Mouse (Mus musculus): ENCODE measurements around the gene Zfand4. TPM values are rescaled to one million over a fixed set of nuclear protein-coding genes. Genes with fewer than 3 reads are reported as not detected.

The Zfand4 gene
- polyA plus RNA-seq, 1 experiment, result 0.20 TPM

DNA sequence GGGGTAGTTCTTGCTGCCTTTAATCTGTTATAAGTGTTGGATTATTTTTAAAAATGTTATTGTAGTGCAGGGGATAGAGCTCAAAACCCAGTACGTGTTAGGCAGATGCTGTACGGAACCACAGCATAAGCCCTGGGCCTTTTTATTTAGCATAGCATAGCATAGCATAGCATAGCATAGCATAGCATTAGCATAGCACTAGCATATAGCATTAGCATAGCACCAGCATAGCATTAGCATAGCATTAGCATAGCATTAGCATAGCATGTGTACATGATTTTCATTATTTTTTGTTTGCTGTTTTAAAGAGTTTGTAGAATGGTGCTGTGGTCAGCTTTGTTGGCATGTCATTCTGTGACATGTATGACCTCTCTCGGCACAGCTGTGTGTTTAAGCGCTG, 4.4 kb upstream of the Zfand4 start:
- Histone ChIP-seq H3K27me3 (replicated peaks; ENCODE audit: control insufficient read depth, insufficient read depth, low read length) (no peaks in the 10 kb centered on the region), H3K36me3 (ENCODE audit: control insufficient read depth, insufficient read depth, low read length) (no peaks in the 10 kb centered on the region; the same call in 1 of the 2 replicates), H3K4me3 (ENCODE audit: insufficient read depth, low read depth, low read length) (no peak overlapping the region), H3K4me1 (ENCODE audit: control insufficient read depth, insufficient read depth, low read length) (no peaks in the 10 kb centered on the region), H3K27ac (ENCODE audit: insufficient read depth, low read depth, low read length) (no peak overlapping the region)
- 93% methylated on average over 4 of the region's 4 CpGs for WGBS
- TF ChIP-seq POLR2A (IDR thresholded peaks at IDR 0.05; ENCODE audit: low read depth, low read length) (no peak), CTCF (conservative IDR thresholded peaks at IDR 0.05; ENCODE audit: insufficient read depth, insufficient read length, low read depth, low read length) (no peak)
- no peak for DNase-seq

DNA sequence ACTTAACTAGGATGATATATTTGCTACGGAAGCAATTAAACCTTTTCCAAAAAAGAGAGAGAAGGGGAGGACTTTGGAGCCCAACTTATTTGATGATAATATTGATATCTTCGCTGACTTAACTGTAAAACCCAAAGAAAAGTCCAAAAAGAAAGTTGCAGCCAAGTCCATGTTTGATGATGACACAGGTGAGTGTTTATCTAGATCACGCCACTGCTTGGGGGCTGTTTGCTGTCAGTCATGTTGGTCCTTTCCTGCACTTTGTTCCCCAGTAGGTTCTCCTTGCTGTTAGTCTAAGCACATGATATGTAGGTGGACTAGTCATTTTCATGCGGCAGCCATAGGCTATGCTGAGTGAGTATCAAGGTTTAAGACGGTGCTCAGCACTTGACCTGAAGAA, 3.5 kb upstream of the Zfand4 start:
- no peaks in the 10 kb centered on the region for H3K27me3 ChIP-seq (replicated peaks; ENCODE audit: control insufficient read depth, insufficient read depth, low read length)
- H3K4me1 ChIP-seq (ENCODE audit: control insufficient read depth, insufficient read depth, low read length), result no peaks in the 10 kb centered on the region
- 92% methylated on average over 5 of the region's 5 CpGs for WGBS
- H3K36me3 ChIP-seq (ENCODE audit: control insufficient read depth, insufficient read depth, low read length), result no peaks in the 10 kb centered on the region; the same call in 1 of the 2 replicates
- no peak overlapping the region for H3K27ac ChIP-seq (ENCODE audit: insufficient read depth, low read depth, low read length)
- no peak for TF ChIP-seq CTCF (conservative IDR thresholded peaks at IDR 0.05; ENCODE audit: insufficient read depth, insufficient read length, low read depth, low read length)
- no peak for TF ChIP-seq POLR2A (IDR thresholded peaks at IDR 0.05; ENCODE audit: low read depth, low read length)
- no peak overlapping the region for H3K4me3 ChIP-seq (ENCODE audit: insufficient read depth, low read depth, low read length)
- DNase-seq, result no peak

DNA sequence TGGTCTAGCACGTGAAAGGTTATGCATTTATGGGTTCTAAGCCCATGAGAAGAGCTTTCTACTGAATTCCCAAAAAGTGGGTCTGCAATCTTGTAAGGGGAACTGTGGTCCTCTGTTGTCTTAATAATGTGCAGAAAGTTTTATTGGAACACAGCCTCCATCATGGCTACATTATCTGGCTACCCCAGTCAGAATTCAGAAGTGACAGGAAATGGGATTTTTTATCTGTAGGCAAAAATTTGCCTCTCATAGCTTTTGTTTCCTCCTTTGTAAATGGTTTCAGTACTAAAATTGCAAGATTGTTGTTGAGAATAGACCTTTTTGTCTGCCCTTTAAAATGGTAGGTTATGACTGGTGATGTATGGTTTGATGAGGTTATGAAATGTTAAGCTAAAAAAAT, 1.2 kb upstream of the Zfand4 start:
- Histone ChIP-seq H3K27me3 (replicated peaks; ENCODE audit: control insufficient read depth, insufficient read depth, low read length) (no peaks in the 10 kb centered on the region), H3K27ac (ENCODE audit: insufficient read depth, low read depth, low read length) (no peak overlapping the region), H3K4me1 (ENCODE audit: control insufficient read depth, insufficient read depth, low read length) (no peaks in the 10 kb centered on the region), H3K36me3 (ENCODE audit: control insufficient read depth, insufficient read depth, low read length) (no peaks in the 10 kb centered on the region; the same call in 1 of the 2 replicates), H3K4me3 (ENCODE audit: insufficient read depth, low read depth, low read length) (no peak overlapping the region)
- 91% methylated on average over 1 of the region's 1 CpGs for WGBS
- no peak for DNase-seq
- TF ChIP-seq CTCF (conservative IDR thresholded peaks at IDR 0.05; ENCODE audit: insufficient read depth, insufficient read length, low read depth, low read length), result no peak
- no peak for TF ChIP-seq POLR2A (IDR thresholded peaks at IDR 0.05; ENCODE audit: low read depth, low read length)

DNA sequence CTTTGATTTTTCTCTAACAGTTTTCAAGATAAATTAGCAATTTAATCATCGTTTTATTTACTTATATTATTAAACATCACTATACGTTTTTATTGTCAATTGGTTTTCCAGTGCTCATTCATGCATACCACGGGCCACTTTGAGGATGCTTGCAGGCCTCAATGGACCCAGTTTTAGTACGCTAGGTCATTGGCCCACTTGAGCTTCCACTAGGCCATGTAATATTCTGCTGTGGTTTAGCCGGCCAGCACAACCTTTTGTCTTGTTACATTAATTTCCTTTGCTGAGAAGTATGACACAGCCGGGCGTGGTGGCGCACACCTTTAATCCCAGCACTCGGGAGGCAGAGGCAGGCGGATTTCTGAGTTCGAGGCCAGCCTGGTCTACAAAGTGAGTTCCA, 814 bp downstream of the Zfand4 start:
- WGBS, result 89% methylated on average over 11 of the region's 11 CpGs
- H3K27ac ChIP-seq (ENCODE audit: insufficient read depth, low read depth, low read length), result no peak overlapping the region

DNA sequence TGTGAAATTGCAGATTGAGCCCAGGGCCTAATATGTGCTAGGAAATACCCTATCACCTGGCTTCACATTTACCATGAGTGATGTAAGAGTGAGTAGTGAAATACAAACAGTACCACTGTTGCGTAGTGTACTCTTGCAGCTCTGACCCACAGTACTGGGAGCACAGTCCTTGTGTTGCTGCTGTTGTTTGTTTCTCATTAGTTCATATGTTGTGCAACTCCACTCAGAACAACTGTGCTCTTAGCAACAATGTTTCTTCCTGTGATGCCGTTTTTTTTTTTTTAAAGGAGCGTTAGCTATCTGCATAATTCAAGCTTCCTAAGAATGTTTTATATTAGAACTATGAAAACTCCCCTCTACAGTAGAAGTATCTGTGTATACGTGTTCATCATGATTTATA, 1.6 kb downstream of the Zfand4 start:
- TF ChIP-seq CTCF (conservative IDR thresholded peaks at IDR 0.05; ENCODE audit: insufficient read depth, insufficient read length, low read depth, low read length), result no peak
- TF ChIP-seq POLR2A (IDR thresholded peaks at IDR 0.05; ENCODE audit: low read depth, low read length), result no peak
- no peaks in the 10 kb centered on the region for H3K4me1 ChIP-seq (ENCODE audit: control insufficient read depth, insufficient read depth, low read length)
- no peaks in the 10 kb centered on the region; the same call in 1 of the 2 replicates for H3K36me3 ChIP-seq (ENCODE audit: control insufficient read depth, insufficient read depth, low read length)
- WGBS, result 77% methylated on average over 4 of the region's 4 CpGs
- no peak for DNase-seq
- H3K27ac ChIP-seq (ENCODE audit: insufficient read depth, low read depth, low read length), result no peak overlapping the region
- H3K27me3 ChIP-seq (replicated peaks; ENCODE audit: control insufficient read depth, insufficient read depth, low read length), result no peaks in the 10 kb centered on the region
- no peak overlapping the region for H3K4me3 ChIP-seq (ENCODE audit: insufficient read depth, low read depth, low read length)

More for the DNA sequence above, 814 bp downstream of the Zfand4 start:
- no peak for DNase-seq
- no peak for TF ChIP-seq CTCF (conservative IDR thresholded peaks at IDR 0.05; ENCODE audit: insufficient read depth, insufficient read length, low read depth, low read length)
- Histone ChIP-seq H3K27me3 (replicated peaks; ENCODE audit: control insufficient read depth, insufficient read depth, low read length) (no peaks in the 10 kb centered on the region), H3K36me3 (ENCODE audit: control insufficient read depth, insufficient read depth, low read length) (no peaks in the 10 kb centered on the region; the same call in 1 of the 2 replicates), H3K4me3 (ENCODE audit: insufficient read depth, low read depth, low read length) (no peak overlapping the region), H3K4me1 (ENCODE audit: control insufficient read depth, insufficient read depth, low read length) (no peaks in the 10 kb centered on the region)

DNA sequence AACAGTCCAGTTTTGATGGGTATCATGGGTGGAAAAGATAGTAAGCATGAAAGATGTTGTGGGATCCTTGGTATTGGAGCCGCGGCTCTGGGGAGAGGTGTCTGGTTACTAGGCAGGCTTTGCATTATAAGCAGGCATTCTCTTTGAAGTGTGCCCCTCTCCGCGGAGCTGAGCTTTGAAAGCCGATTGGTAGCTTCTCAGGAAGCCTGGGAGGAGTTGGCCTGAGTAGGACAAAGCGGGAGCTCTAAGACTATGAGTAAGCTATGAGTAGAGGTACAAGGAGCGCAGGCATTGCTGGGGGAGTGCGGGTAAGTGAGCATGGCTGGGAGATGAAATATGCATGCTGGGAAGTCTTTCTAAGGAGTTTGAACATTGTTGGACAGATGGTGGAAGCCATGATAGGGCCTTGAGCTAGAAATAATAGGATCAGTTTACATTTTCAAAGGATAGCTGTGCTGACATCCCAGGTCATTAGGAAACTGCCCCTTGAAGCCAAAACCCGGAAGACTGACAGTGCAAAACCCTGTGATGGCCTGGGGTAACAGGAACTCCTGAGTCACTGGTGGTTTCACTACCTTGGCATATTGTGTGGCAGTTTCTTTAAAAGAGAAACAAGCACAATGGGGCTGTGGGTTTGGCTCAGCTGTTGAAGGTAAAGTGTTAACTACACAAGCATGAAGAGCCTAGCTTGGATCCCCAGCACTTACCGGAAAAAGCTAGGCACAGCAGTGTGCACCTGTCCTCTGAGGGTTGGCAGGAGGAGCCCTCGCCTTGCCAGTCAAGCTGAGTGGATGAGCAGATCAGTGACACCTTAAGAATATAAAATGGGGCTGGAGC, 2.5 kb downstream of the Zfand4 start:
- TF ChIP-seq CTCF (conservative IDR thresholded peaks at IDR 0.05; ENCODE audit: insufficient read depth, insufficient read length, low read depth, low read length), result no peak
- no peak for TF ChIP-seq POLR2A (IDR thresholded peaks at IDR 0.05; ENCODE audit: low read depth, low read length)
- Histone ChIP-seq H3K36me3 (ENCODE audit: control insufficient read depth, insufficient read depth, low read length) (no peaks in the 10 kb centered on the region), H3K4me1 (ENCODE audit: control insufficient read depth, insufficient read depth, low read length) (no peaks in the 10 kb centered on the region), H3K4me3 (ENCODE audit: insufficient read depth, low read depth, low read length) (no peak overlapping the region), H3K27me3 (replicated peaks; ENCODE audit: control insufficient read depth, insufficient read depth, low read length) (no peaks in the 10 kb centered on the region), H3K27ac (ENCODE audit: insufficient read depth, low read depth, low read length) (no peak overlapping the region)
- no peak for DNase-seq
- WGBS, result 46% methylated on average over 11 of the region's 11 CpGs

DNA sequence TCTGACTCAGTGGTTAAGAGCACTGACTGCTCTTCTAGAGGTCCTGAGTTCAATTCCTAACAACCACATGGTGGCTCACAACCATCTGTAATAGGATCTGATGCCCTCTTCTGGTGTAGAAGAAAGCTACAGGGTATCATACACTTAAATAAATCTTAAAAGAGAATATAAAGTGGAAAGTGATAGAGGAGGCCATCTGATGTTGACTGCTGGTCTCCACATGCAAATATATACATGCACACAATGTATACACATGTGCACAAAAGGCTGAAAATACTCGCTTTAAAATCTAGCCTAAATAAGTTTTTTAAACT, 3.0 kb downstream of the Zfand4 start:
- no peaks in the 10 kb centered on the region for H3K27me3 ChIP-seq (replicated peaks; ENCODE audit: control insufficient read depth, insufficient read depth, low read length)
- no peak for DNase-seq
- no peak overlapping the region for H3K27ac ChIP-seq (ENCODE audit: insufficient read depth, low read depth, low read length)
- H3K4me3 ChIP-seq (ENCODE audit: insufficient read depth, low read depth, low read length), result no peak overlapping the region
- no peaks in the 10 kb centered on the region for H3K4me1 ChIP-seq (ENCODE audit: control insufficient read depth, insufficient read depth, low read length)
- TF ChIP-seq POLR2A (IDR thresholded peaks at IDR 0.05; ENCODE audit: low read depth, low read length) (no peak), CTCF (conservative IDR thresholded peaks at IDR 0.05; ENCODE audit: insufficient read depth, insufficient read length, low read depth, low read length) (no peak)
- WGBS, result 96% methylated on average over 1 of the region's 1 CpGs
- no peaks in the 10 kb centered on the region for H3K36me3 ChIP-seq (ENCODE audit: control insufficient read depth, insufficient read depth, low read length)
